Mouse (Mus musculus) heart, postnatal 0 days (tissue): ENCODE measurements around the gene Igsf21.

Experiments
- CTCF ChIP-seq: IDR thresholded peaks from 2 replicates; pipeline ENCODE4 v1.5.1; 2016; ENCODE audit warnings: antibody characterized with exemption, control low read depth, low read depth
- EP300 ChIP-seq: IDR thresholded peaks from 2 replicates; pipeline ENCODE4 v1.6.1; 2016; ENCODE audit warnings: antibody characterized with exemption, low read depth

GRCm38 (mm10) chr4:140171189-140171588, 75.4 kb downstream of the Igsf21 start:
- no peak for TF ChIP-seq CTCF
- no peak for TF ChIP-seq EP300
